Mouse (Mus musculus): ENCODE measurements at regions not wholly inside any gene's neighbourhood (a gene's known extent, or its start where the extent isn't known, plus 50 kb on each side); places are given as distances from the start of the nearest gene placed in this dataset.

GRCm38 (mm10) chr13:28780462-28780861 is 173.1 kb downstream of the Sox4 start:
- WGBS, result 87% methylated on average over 5 of the region's 5 CpGs

GRCm38 (mm10) chr13:28775142-28775815 is 178.2 kb downstream of the Sox4 start:
- H3K4me1 ChIP-seq (ENCODE audit: control insufficient read depth, insufficient read depth, low read length), result peaks cover 2% of the 10 kb centered on the region
- 83% methylated on average over 7 of the region's 7 CpGs for WGBS

More at GRCm38 (mm10) chr13:28780462-28780861, 173.1 kb downstream of the Sox4 start:
- Histone ChIP-seq H3K27ac (ENCODE audit: insufficient read depth, low read depth, low read length) (no peak overlapping the region), H3K4me1 (ENCODE audit: control insufficient read depth, insufficient read depth, low read length) (no peaks in the 10 kb centered on the region; the same call in 1 of the 2 replicates), H3K4me3 (ENCODE audit: insufficient read depth, low read depth, low read length) (no peak overlapping the region)
- no peak for TF ChIP-seq POLR2A (IDR thresholded peaks at IDR 0.05; ENCODE audit: insufficient read depth, low read depth, low read length)
- TF ChIP-seq CTCF (IDR thresholded peaks at IDR 0.05; ENCODE audit: insufficient read depth, low read depth, low read length), result no peak

GRCm38 (mm10) chr13:28774649-28775048 is 178.9 kb downstream of the Sox4 start:
- peaks cover 4% of the 10 kb centered on the region for H3K4me1 ChIP-seq (ENCODE audit: control insufficient read depth, insufficient read depth, low read length)
- no peak for TF ChIP-seq CTCF (IDR thresholded peaks at IDR 0.05; ENCODE audit: insufficient read depth, low read depth, low read length)
- no peak for TF ChIP-seq POLR2A (IDR thresholded peaks at IDR 0.05; ENCODE audit: insufficient read depth, low read depth, low read length)
- no peak overlapping the region for H3K27ac ChIP-seq (ENCODE audit: insufficient read depth, low read depth, low read length)
- H3K4me3 ChIP-seq (ENCODE audit: insufficient read depth, low read depth, low read length), result no peak overlapping the region
- whole genome bisulfite sequencing, result 82% methylated on average over 7 of the region's 7 CpGs

More at GRCm38 (mm10) chr13:28775142-28775815, 178.2 kb downstream of the Sox4 start:
- TF ChIP-seq CTCF (IDR thresholded peaks at IDR 0.05; ENCODE audit: insufficient read depth, low read depth, low read length) (no peak), POLR2A (IDR thresholded peaks at IDR 0.05; ENCODE audit: insufficient read depth, low read depth, low read length) (no peak)
- Histone ChIP-seq H3K4me3 (ENCODE audit: insufficient read depth, low read depth, low read length) (no peak overlapping the region), H3K27ac (ENCODE audit: insufficient read depth, low read depth, low read length) (no peak overlapping the region)

GRCm38 (mm10) chr13:28773466-28773865 is 180.0 kb downstream of the Sox4 start:
- H3K27ac ChIP-seq (ENCODE audit: insufficient read depth, low read depth, low read length), result no peak overlapping the region
- peaks cover 9% of the 10 kb centered on the region for H3K4me1 ChIP-seq (ENCODE audit: control insufficient read depth, insufficient read depth, low read length)
- 90% methylated on average over 2 of the region's 2 CpGs for WGBS
- no peak overlapping the region for H3K4me3 ChIP-seq (ENCODE audit: insufficient read depth, low read depth, low read length)
- TF ChIP-seq CTCF (IDR thresholded peaks at IDR 0.05; ENCODE audit: insufficient read depth, low read depth, low read length) (no peak), POLR2A (IDR thresholded peaks at IDR 0.05; ENCODE audit: insufficient read depth, low read depth, low read length) (no peak)

- TF ChIP-seq POLR2A (IDR thresholded peaks at IDR 0.05; ENCODE audit: insufficient read depth, low read depth, low read length) (no peak), CTCF (IDR thresholded peaks at IDR 0.05; ENCODE audit: insufficient read depth, low read depth, low read length) (no peak)
- no peak overlapping the region for H3K4me3 ChIP-seq (ENCODE audit: insufficient read depth, low read depth, low read length)
- H3K27ac ChIP-seq (ENCODE audit: insufficient read depth, low read depth, low read length), result no peak overlapping the region
- H3K4me1 ChIP-seq (ENCODE audit: control insufficient read depth, insufficient read depth, low read length), result peaks cover 11% of the 10 kb centered on the region
- 53% methylated on average over 13 of the region's 13 CpGs for WGBS
Observed at GRCm38 (mm10) chr13:28770531-28770930, 183.0 kb downstream of the Sox4 start.

- no peak overlapping the region for H3K4me3 ChIP-seq (ENCODE audit: insufficient read depth, low read depth, low read length)
- TF ChIP-seq POLR2A (IDR thresholded peaks at IDR 0.05; ENCODE audit: insufficient read depth, low read depth, low read length), result no peak
- H3K4me1 ChIP-seq (ENCODE audit: control insufficient read depth, insufficient read depth, low read length), result peaks cover 11% of the 10 kb centered on the region
- 72% methylated on average over 4 of the region's 4 CpGs for WGBS
- H3K27ac ChIP-seq (ENCODE audit: insufficient read depth, low read depth, low read length), result no peak overlapping the region
Observed at GRCm38 (mm10) chr13:28770018-28770417, 183.5 kb downstream of the Sox4 start.

- no peak overlapping the region for H3K27ac ChIP-seq (ENCODE audit: insufficient read depth, low read depth, low read length)
- H3K4me1 ChIP-seq (ENCODE audit: control insufficient read depth, insufficient read depth, low read length), result peaks cover 9% of the 10 kb centered on the region; the same call in 1 of the 2 replicates
- H3K4me3 ChIP-seq (ENCODE audit: insufficient read depth, low read depth, low read length), result no peak overlapping the region
- 67% methylated on average over 14 of the region's 14 CpGs for WGBS
- no peak for TF ChIP-seq CTCF (IDR thresholded peaks at IDR 0.05; ENCODE audit: insufficient read depth, low read depth, low read length)
- TF ChIP-seq POLR2A (IDR thresholded peaks at IDR 0.05; ENCODE audit: insufficient read depth, low read depth, low read length), result no peak
Observed at GRCm38 (mm10) chr13:28768717-28769426, 184.6 kb downstream of the Sox4 start.

- WGBS, result 93% methylated on average over 2 of the region's 2 CpGs
- no peak overlapping the region for H3K27ac ChIP-seq (ENCODE audit: insufficient read depth, low read depth, low read length)
- peaks cover 9% of the 10 kb centered on the region for H3K4me1 ChIP-seq (ENCODE audit: control insufficient read depth, insufficient read depth, low read length)
- no peak overlapping the region for H3K4me3 ChIP-seq (ENCODE audit: insufficient read depth, low read depth, low read length)
- no peak for TF ChIP-seq CTCF (IDR thresholded peaks at IDR 0.05; ENCODE audit: insufficient read depth, low read depth, low read length)
- TF ChIP-seq POLR2A (IDR thresholded peaks at IDR 0.05; ENCODE audit: insufficient read depth, low read depth, low read length), result no peak
Observed at GRCm38 (mm10) chr13:28762555-28762954, 191.0 kb downstream of the Sox4 start.

GRCm38 (mm10) chr13:28759026-28759425 is 194.5 kb downstream of the Sox4 start:
- 72% methylated on average over 3 of the region's 3 CpGs for WGBS
- peaks cover 12% of the 10 kb centered on the region for H3K4me1 ChIP-seq (ENCODE audit: control insufficient read depth, insufficient read depth, low read length)
- H3K4me3 ChIP-seq (ENCODE audit: insufficient read depth, low read depth, low read length), result no peak overlapping the region
- no peak overlapping the region for H3K27ac ChIP-seq (ENCODE audit: insufficient read depth, low read depth, low read length)
- TF ChIP-seq POLR2A (IDR thresholded peaks at IDR 0.05; ENCODE audit: insufficient read depth, low read depth, low read length), result no peak

Measured in olfactory bulb, adult 2 months (tissue).